Mouse (Mus musculus) common myeloid progenitor, adult 5-6 weeks (primary cell): ENCODE measurements around the gene Gm12887. TPM values are rescaled to one million over a fixed set of nuclear protein-coding genes. Genes with fewer than 3 reads are reported as not detected.

ENCODE experiments used
- ATAC-seq: replicated peaks from 2 replicates; pipeline ENCODE4 v1.8.0; 2016; ENCODE audit warnings: low read depth, mild to moderate bottlenecking, moderate TSS enrichment, inconsistent platforms; ENCODE audit not compliant: poor library complexity, severe bottlenecking
- total RNA-seq: library from RNA; stranded (forward); fragments of 200-1000, 187-1606 nt; gene quantifications from 2 replicates; pipeline ENCODE4 v1.2.3, GENCODE M21; 2017

Gm12887 gene
- not detected in 2 replicates for total RNA-seq

- no peak for ATAC-seq
Measured at GRCm38 (mm10) chr4:121622003-121622402, at the start of gene Gm12887. Gene Gm12887, minus strand, starts transcription at chr4:121622103.

DNA sequence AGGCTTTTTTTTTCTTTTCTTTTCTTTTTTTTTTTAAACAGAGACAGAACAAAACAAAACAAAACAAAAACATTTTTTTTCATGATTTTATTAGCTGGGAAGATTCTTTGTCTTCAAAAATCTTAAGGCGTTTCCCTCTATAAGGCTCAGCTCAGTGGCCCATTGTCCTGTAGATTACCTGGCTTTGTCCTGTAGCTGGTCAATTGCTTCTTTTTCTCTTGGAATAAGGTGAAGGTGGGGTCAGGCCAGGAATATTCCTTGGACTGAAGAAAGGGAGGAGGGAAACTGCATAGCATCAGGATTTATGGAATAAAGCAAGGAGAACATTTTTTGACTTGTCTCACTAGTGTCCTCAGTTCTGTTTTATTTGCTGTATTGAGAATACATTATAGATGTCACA is 35.1 kb upstream of the Gm12887 start:
- ATAC-seq: no peak

Other genes with a start within 250 kb of the Gm12887 start
- not detected in 2 replicates for gene Gm12886, start 199.0 kb downstream of the Gm12887 start, total RNA-seq